Mouse (Mus musculus): ENCODE results near the gene Sertad1. TPM values are rescaled to one million over a fixed set of nuclear protein-coding genes. Genes with fewer than 3 reads are reported as not detected.

Sertad1 gene
- polyA plus RNA-seq, 1 experiment from 2014 or later: 41.0 TPM

DNA sequence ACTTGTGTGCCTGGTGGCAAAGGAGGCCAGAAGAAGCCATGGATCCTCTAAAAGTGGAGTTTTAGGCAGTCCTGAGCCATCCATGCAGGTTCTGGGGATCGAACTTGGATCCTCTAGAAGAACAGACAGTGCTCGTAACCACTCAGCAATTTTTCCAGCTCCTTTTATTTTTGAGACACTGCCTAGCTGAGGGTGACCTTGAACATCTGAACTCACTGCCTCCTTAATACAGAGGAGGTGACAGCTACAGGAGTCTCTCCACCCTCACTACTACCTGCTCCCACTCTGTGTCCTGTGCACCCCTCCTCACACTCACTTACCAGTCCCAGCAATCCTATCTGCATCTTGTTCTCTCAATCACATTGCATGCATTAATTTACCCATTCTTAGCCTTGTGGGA lies 11.1 kb upstream of the Sertad1 start:
- peaks cover 39% of the 10 kb centered on the region for H3K4me1 ChIP-seq
- no peak overlapping the region for H3K9ac ChIP-seq
- 94% methylated on average over 2 of the region's 2 CpGs for WGBS
- H3K27me3 ChIP-seq: no peaks in the 10 kb centered on the region
- no peak for ATAC-seq (replicated peaks; ENCODE audit: low FRiP score)
- peak overlapping the region; percentile 76 for H3K4me2 ChIP-seq
- H3K27ac ChIP-seq: peak overlapping the region; percentile 97; the same call in 1 of the 2 replicates
- peak overlapping the region; percentile 70; the same call in 1 of the 2 replicates for H3K4me3 ChIP-seq (replicated peaks)
- no peaks in the 10 kb centered on the region for H3K9me3 ChIP-seq (replicated peaks)
- peaks cover 33% of the 10 kb centered on the region for H3K36me3 ChIP-seq

DNA sequence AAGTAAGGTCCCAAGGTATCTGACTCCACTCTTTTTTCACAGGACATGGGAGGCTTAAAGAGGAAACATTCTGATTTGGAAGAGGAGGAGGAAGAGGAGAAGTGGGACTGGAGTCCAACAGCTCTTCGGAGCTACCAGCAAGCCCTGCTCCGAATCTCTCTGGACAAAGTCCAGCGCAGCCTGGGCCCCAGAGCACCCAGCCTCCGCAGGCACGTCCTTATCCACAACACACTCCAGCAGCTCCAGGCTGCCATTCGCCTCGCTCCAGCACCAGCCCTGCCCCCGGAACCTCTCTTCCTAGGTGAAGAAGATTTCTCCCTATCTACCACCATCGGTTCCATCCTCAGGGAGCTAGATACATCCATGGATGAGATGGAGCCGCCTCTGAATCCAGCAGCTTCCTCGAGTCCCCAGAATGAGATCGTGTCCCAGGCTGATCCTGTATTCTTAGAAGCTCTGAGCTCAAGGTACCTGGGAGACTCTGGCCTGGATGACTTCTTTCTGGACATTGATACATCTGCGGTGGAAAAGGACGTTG lies 10.5 kb upstream of the Sertad1 start:
- H3K9ac ChIP-seq: no peak overlapping the region
- no peak overlapping the region for H3K4me3 ChIP-seq (replicated peaks)
- H3K4me2 ChIP-seq: no peak overlapping the region
- no peak for ATAC-seq (replicated peaks; ENCODE audit: low FRiP score)
- H3K4me1 ChIP-seq: peaks cover 45% of the 10 kb centered on the region
- H3K27ac ChIP-seq: peak overlapping the region; percentile 97; the same call in 1 of the 2 replicates
- no peaks in the 10 kb centered on the region for H3K9me3 ChIP-seq (replicated peaks)
- 93% methylated on average over 14 of the region's 14 CpGs for WGBS
- peaks cover 33% of the 10 kb centered on the region for H3K36me3 ChIP-seq
- no peaks in the 10 kb centered on the region for H3K27me3 ChIP-seq

DNA sequence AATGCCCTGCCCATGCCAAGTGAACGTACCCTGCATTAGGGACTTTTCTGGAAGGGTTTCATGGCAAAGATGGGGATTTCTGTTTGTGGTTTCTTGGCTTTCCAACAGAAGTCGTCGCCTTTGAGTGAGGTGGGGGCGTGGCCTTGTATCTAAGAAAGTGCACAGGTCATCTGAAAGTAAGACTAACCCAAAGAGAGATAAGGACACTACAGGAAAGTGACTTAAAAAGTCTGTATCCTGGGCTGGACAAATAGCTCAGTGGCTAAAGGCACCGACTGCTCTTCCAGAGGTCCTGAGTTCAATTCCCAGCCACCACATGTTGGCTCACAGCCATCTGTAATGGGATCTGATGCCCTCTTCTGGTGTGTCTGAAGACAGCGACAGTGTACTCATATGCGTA lies 8.1 kb upstream of the Sertad1 start:
- H3K27me3 ChIP-seq: no peaks in the 10 kb centered on the region
- no peak overlapping the region for H3K9ac ChIP-seq
- H3K36me3 ChIP-seq: peaks cover 33% of the 10 kb centered on the region
- H3K9me3 ChIP-seq (replicated peaks): no peaks in the 10 kb centered on the region
- WGBS: 71% methylated on average over 7 of the region's 7 CpGs
- no peak overlapping the region for H3K4me3 ChIP-seq (replicated peaks)
- peak overlapping the region; percentile 45; the same call in 1 of the 2 replicates for H3K27ac ChIP-seq
- no peak for ATAC-seq (replicated peaks; ENCODE audit: low FRiP score)
- H3K4me1 ChIP-seq: peaks cover 55% of the 10 kb centered on the region
- no peak overlapping the region for H3K4me2 ChIP-seq

DNA sequence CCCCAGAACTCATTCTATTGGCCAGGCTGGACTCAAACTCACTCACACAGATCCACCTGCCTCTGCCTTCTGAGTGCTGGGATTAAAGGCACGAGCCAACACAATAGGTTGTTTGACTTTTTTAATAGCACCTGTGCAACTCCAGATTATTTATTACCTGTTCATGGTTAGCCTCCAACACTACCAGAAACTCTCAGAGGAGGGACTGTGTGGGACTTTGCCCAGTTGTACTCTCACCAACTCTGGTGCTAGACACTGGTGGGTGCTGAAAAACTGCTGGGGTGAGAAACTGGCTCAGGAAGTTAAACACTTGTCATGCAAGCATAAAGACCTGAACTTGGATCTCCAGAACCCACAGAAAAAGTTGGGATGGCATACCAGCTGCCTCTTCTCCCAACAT lies 7.0 kb upstream of the Sertad1 start:
- Histone ChIP-seq H3K9ac (no peak overlapping the region), H3K4me1 (peaks cover 55% of the 10 kb centered on the region), H3K9me3 (replicated peaks) (no peaks in the 10 kb centered on the region), H3K27me3 (no peaks in the 10 kb centered on the region), H3K4me2 (no peak overlapping the region), H3K4me3 (replicated peaks) (no peak overlapping the region), H3K36me3 (peaks cover 33% of the 10 kb centered on the region), H3K27ac (peak overlapping the region; percentile 89)
- ATAC-seq (replicated peaks; ENCODE audit: low FRiP score): no peak
- WGBS: 49% methylated on average over 1 of the region's 1 CpGs

DNA sequence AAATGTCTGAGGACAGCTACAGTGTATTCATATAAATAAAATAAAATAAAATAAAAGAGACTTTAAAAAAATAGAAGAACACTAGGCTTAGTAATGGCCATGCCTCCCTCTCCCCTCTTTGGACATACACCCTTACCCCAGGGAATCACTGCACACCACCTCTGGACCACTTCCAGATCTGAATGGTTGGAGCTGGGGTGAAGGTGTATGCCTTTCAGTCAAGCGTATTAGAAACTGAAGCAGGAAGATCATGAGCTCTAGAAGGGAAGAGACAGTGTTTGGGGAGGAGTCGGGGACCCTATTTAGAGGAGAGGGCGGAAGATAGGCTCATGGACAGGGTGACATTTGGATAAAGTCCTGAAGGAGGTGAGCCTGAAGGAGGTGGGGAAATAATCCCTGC lies 6.2 kb upstream of the Sertad1 start:
- ATAC-seq (replicated peaks; ENCODE audit: low FRiP score): no peak
- 86% methylated on average over 3 of the region's 3 CpGs for WGBS
- Histone ChIP-seq H3K4me1 (peaks cover 49% of the 10 kb centered on the region), H3K27ac (peak overlapping the region; percentile 89), H3K9ac (no peak overlapping the region), H3K27me3 (no peaks in the 10 kb centered on the region), H3K36me3 (peaks cover 33% of the 10 kb centered on the region), H3K4me3 (replicated peaks) (peak overlapping the region; percentile 36), H3K4me2 (peak overlapping the region; percentile 58), H3K9me3 (replicated peaks) (no peaks in the 10 kb centered on the region)

DNA sequence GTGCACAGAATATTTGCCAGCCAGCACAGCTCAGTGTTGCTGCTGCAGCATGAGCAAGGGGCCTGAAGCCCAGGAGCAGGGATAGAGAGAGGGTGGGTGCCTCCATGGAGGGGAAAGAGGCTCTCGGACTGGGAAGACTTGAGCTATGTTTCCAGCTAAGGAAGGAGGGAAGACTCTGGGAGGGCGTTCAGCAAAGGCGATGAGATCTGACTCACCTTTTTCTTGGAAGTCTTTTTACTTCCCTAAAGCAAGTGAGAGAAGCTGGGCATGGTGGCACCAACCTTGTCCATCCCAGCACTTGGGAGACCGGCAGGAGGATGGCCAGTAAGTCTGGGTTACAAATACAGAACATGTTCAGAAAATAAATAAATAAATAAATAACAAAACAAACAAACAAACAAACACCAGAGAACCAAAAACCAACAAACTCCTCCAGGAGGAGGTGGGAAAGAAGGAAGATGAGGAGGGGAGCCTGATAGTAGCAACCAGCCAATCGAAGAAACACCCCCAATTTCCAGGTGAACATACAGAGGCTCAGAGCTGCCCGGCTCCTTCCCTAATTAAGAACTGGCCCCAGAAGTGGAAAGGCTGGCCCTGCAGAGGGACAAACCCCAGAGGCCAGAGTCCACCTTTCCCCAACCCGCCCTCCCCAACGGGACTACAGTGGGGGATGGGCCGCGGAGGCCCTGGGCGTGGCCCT lies 5.6 kb upstream of the Sertad1 start:
- Histone ChIP-seq H3K4me1 (peaks cover 51% of the 10 kb centered on the region), H3K9me3 (replicated peaks) (no peaks in the 10 kb centered on the region), H3K27me3 (no peaks in the 10 kb centered on the region), H3K4me3 (replicated peaks) (peak overlapping the region; percentile 36), H3K36me3 (peaks cover 29% of the 10 kb centered on the region), H3K27ac (peak overlapping the region; percentile 89), H3K4me2 (peak overlapping the region; percentile 58), H3K9ac (peak overlapping the region; percentile 43)
- 13% methylated on average over 10 of the region's 11 CpGs for WGBS
- ATAC-seq (replicated peaks; ENCODE audit: low FRiP score): no peak; the same call in 1 of the 2 replicates

DNA sequence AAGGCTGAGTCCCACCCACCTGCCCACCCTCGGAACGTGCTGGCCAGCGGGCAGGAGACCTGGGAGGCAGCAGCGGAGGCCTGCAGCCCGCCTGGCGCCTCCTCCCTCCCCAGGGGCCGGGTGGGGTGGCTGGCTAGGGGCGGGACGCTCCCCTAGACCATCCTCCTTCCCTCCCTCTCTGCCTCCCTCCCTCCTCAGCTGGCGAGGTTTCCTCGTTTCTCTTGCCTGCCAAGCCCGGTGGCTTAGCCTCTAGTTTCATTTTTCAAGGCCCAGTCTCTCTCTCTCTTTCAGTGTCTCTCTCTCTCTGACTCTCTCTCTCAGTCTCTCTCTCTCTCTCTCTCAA lies 5.1 kb upstream of the Sertad1 start:
- Histone ChIP-seq H3K4me3 (replicated peaks) (peak overlapping the region; percentile 36), H3K4me2 (peak overlapping the region; percentile 58), H3K27me3 (no peaks in the 10 kb centered on the region), H3K9me3 (replicated peaks) (no peaks in the 10 kb centered on the region), H3K36me3 (peaks cover 24% of the 10 kb centered on the region), H3K9ac (peak overlapping the region; percentile 43), H3K27ac (peak overlapping the region; percentile 89), H3K4me1 (peaks cover 47% of the 10 kb centered on the region)
- peak; percentile 95 for ATAC-seq (replicated peaks; ENCODE audit: low FRiP score)
- 0% methylated on average over 8 of the region's 12 CpGs for WGBS

DNA sequence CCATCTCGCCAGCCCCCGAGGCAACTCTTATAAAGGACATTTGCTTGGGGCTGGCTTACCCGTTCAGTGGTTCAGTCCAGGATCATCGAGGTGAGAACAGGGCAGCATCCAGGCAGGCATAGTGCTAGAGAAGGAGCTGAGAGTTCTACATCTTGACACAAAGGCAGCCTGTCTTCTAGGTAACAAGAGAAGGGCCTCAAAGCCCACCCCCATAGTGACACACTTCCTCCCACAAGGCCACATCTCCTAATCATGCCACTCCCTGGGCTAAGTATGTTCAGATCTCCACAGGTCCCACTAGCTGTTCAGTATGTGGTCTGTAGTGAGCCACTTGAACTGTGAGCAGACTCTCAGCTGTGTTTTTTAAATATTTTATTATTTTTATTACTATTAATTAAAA lies 2.9 kb upstream of the Sertad1 start:
- H3K9me3 ChIP-seq (replicated peaks): no peaks in the 10 kb centered on the region
- H3K36me3 ChIP-seq: 0 out of 2 replicates have a peak, but pooled peaks cover 4% of the 10 kb centered on the region
- H3K27me3 ChIP-seq: no peaks in the 10 kb centered on the region
- peaks cover 43% of the 10 kb centered on the region for H3K4me1 ChIP-seq
- H3K4me3 ChIP-seq (replicated peaks): no peak overlapping the region
- no peak overlapping the region for H3K4me2 ChIP-seq
- H3K27ac ChIP-seq: no peak overlapping the region
- no peak overlapping the region for H3K9ac ChIP-seq
- ATAC-seq (replicated peaks; ENCODE audit: low FRiP score): no peak
- 90% methylated on average over 4 of the region's 4 CpGs for WGBS

DNA sequence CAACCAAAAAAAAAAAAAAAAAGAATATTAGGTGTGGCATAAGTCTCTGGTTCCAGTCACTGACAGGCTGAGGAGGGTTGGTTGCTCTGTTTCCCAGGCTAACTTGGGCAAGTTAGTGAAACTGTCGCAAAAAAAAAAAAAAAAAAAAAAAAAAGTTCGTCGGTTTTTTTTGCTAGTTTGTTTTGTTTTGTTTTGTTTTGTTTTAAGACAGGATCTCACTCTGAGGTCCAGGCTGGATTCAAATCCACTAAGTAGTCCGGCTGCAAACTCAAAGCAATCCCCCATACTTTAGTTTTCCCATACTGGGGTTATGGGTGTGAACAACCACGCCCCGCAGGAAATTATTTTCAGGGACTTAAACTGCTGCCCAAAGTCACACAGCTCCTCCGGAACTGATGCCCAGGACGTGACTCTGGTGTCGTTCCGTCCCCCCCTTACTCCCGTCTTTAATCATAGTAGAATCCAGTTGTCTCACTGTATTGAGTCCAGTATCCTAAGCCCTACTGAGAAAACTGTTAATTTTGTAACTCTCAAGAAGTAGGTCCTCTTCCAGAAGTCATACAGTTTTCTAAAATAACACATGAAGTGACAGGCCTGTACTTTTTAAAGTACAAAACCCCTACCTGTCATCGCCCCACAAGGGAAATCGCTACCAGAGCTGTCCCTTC lies 474 bp upstream of the Sertad1 start:
- Histone ChIP-seq H3K9me3 (replicated peaks) (no peaks in the 10 kb centered on the region), H3K9ac (peak overlapping the region; percentile 50), H3K4me1 (peaks cover 54% of the 10 kb centered on the region), H3K4me3 (replicated peaks) (peak overlapping the region; percentile 81), H3K36me3 (peaks cover 9% of the 10 kb centered on the region), H3K27ac (peak overlapping the region; percentile 99), H3K27me3 (no peaks in the 10 kb centered on the region), H3K4me2 (peak overlapping the region; percentile 74)
- 1% methylated on average over 13 of the region's 13 CpGs for WGBS
- no peak for ATAC-seq (replicated peaks; ENCODE audit: low FRiP score)

DNA sequence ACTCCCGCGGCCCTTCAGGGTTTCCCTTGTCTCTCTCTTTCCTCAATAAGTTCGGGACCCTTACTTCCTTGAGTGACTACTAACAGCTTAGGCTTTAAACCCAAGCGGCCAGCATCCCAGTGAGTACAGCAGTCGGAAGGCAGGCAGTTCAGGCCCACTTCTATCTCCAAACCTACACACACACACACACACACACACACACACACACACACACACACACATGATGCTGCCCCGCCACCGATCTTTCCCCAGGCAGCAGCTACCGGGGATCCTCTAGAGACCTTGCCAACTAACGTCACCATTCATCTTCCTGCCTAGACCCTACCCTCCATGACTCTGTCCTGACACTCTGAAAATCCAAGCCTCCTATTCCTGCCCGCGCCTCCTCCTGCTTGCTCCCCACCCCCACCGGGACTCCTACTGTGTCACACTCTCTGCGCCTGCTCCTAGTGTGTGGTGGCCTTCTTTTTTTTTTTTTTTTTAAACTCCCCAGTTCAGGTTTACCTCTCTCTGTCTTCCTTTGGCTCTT lies 1.1 kb downstream of the Sertad1 start:
- Histone ChIP-seq H3K27ac (peak overlapping the region; percentile 99), H3K27me3 (no peaks in the 10 kb centered on the region), H3K36me3 (peaks cover 9% of the 10 kb centered on the region), H3K9ac (peak overlapping the region; percentile 74), H3K4me3 (replicated peaks) (peak overlapping the region; percentile 81), H3K9me3 (replicated peaks) (no peaks in the 10 kb centered on the region), H3K4me2 (peak overlapping the region; percentile 74), H3K4me1 (peaks cover 50% of the 10 kb centered on the region)
- WGBS: 1% methylated on average over 13 of the region's 13 CpGs
- no peak for ATAC-seq (replicated peaks; ENCODE audit: low FRiP score)

DNA sequence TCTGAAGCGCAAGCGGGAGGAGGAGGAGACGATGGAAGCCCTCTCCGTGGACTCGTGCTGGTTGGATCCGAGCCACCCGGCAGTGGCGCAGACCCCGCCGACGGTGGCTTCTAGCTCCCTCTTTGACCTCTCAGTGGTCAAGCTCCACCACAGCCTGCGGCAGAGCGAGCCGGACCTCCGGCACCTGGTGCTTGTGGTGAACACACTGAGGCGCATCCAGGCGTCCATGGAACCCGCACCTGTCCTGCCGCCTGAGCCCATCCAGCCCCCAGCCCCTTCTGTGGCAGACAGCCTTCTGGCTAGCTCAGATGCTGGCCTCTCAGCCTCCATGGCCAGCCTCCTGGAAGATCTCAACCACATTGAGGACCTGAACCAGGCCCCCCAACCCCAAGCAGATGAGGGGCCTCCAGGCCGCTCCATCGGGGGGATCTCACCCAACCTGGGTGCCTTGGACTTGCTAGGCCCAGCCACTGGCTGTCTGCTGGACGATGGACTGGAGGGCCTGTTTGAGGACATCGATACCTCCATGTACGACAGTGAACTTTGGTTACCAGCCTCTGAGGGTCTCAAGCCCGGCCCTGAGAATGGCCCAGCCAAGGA lies 2.7 kb downstream of the Sertad1 start:
- Histone ChIP-seq H3K36me3 (peaks cover 9% of the 10 kb centered on the region), H3K27ac (peak overlapping the region; percentile 97), H3K4me2 (peak overlapping the region; percentile 64; the same call in 1 of the 2 replicates), H3K9me3 (replicated peaks) (no peaks in the 10 kb centered on the region), H3K4me1 (peaks cover 50% of the 10 kb centered on the region), H3K27me3 (no peaks in the 10 kb centered on the region), H3K9ac (no peak overlapping the region), H3K4me3 (replicated peaks) (no peak overlapping the region)
- no peak for ATAC-seq (replicated peaks; ENCODE audit: low FRiP score)
- WGBS: 90% methylated on average over 25 of the region's 25 CpGs

DNA sequence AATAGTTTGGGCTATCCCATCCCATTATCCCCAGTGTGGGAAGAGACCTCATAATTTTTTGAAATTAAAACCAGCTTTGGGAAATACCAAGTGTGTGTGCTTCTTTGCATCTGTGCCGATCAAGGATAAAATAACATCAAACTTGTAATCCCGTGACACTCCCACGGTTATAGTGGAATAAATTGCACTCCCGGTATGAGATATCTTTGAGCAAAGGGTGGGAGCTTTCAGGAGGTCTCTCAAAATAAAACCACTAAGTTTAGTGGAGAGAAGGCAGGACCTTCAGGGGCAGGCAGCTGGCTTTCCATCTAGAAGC lies 3.5 kb downstream of the Sertad1 start:
- H3K4me3 ChIP-seq (replicated peaks): peak overlapping the region; percentile 40
- H3K4me2 ChIP-seq: peak overlapping the region; percentile 64
- 13% methylated on average over 4 of the region's 4 CpGs for WGBS
- peak overlapping the region; percentile 49 for H3K9ac ChIP-seq
- H3K4me1 ChIP-seq: peaks cover 50% of the 10 kb centered on the region
- peaks cover 9% of the 10 kb centered on the region for H3K36me3 ChIP-seq
- ATAC-seq (replicated peaks; ENCODE audit: low FRiP score): no peak
- H3K27me3 ChIP-seq: no peaks in the 10 kb centered on the region
- peak overlapping the region; percentile 97 for H3K27ac ChIP-seq
- H3K9me3 ChIP-seq (replicated peaks): no peaks in the 10 kb centered on the region

All from kidney, embryonic 15.5 days (tissue).